Mouse (Mus musculus): ENCODE measurements around the gene Faim.

Gene Faim

GRCm38 (mm10) chr9:98974898-98975297 lies 11.3 kb upstream of the Faim start:
- no peak for DNase-seq (ENCODE audit: low spot score)

GRCm38 (mm10) chr9:98976081-98976480 lies 10.1 kb upstream of the Faim start:
- no peak for DNase-seq (ENCODE audit: low spot score)

- no peak for DNase-seq (ENCODE audit: low spot score)
These were observed 9.7 kb upstream of the Faim start for GRCm38 (mm10) chr9:98976520-98976919.

GRCm38 (mm10) chr9:98979431-98980416 lies 6.4 kb upstream of the Faim start:
- peak; percentile 74 for DNase-seq (ENCODE audit: low spot score)

- DNase-seq (ENCODE audit: low spot score): no peak
These were observed 413 bp downstream of the Faim start for GRCm38 (mm10) chr9:98986476-98987096.

GRCm38 (mm10) chr9:98987131-98987530 lies 958 bp downstream of the Faim start:
- DNase-seq (ENCODE audit: low spot score): no peak

- DNase-seq (ENCODE audit: low spot score): no peak
These were observed 7.9 kb downstream of the Faim start for GRCm38 (mm10) chr9:98994103-98994502.

GRCm38 (mm10) chr9:98999881-99000339 lies 13.7 kb downstream of the Faim start:
- no peak for DNase-seq (ENCODE audit: low spot score)

- DNase-seq (ENCODE audit: low spot score): no peak
These were observed 15.2 kb downstream of the Faim start for GRCm38 (mm10) chr9:99001326-99001725.

GRCm38 (mm10) chr9:99009069-99009897 lies 23.1 kb downstream of the Faim start:
- no peak for DNase-seq (ENCODE audit: low spot score)

- no peak for DNase-seq (ENCODE audit: low spot score)
These were observed 23.7 kb downstream of the Faim start for GRCm38 (mm10) chr9:99009898-99010199.

- no peak for DNase-seq (ENCODE audit: low spot score)
These were observed 30.1 kb downstream of the Faim start for GRCm38 (mm10) chr9:99016301-99016700.

GRCm38 (mm10) chr9:99016759-99017158 lies 30.6 kb downstream of the Faim start:
- DNase-seq (ENCODE audit: low spot score): no peak

GRCm38 (mm10) chr9:99017679-99018078 lies 31.5 kb downstream of the Faim start:
- DNase-seq (ENCODE audit: low spot score): no peak

GRCm38 (mm10) chr9:99021166-99021565 lies 35.0 kb downstream of the Faim start:
- no peak for DNase-seq (ENCODE audit: low spot score)

- DNase-seq (ENCODE audit: low spot score): no peak
These were observed 35.6 kb downstream of the Faim start for GRCm38 (mm10) chr9:99021751-99022150.

- DNase-seq (ENCODE audit: low spot score): no peak
These were observed 45.9 kb downstream of the Faim start for GRCm38 (mm10) chr9:99032031-99032430.

- no peak for DNase-seq (ENCODE audit: low spot score)
These were observed 47.9 kb downstream of the Faim start for GRCm38 (mm10) chr9:99034111-99034510.

- DNase-seq (ENCODE audit: low spot score): no peak
These were observed 49.4 kb downstream of the Faim start, which contains the start of gene Gm1123 for GRCm38 (mm10) chr9:99035575-99035974. Gene Gm1123 (minus strand): TSS chr9:99035715.

- DNase-seq (ENCODE audit: low spot score): no peak
These were observed 55.8 kb downstream of the Faim start for GRCm38 (mm10) chr9:99041994-99042393.

GRCm38 (mm10) chr9:99042641-99043040 lies 56.5 kb downstream of the Faim start:
- no peak for DNase-seq (ENCODE audit: low spot score)

- DNase-seq (ENCODE audit: low spot score): no peak
These were observed 58.6 kb downstream of the Faim start for GRCm38 (mm10) chr9:99044761-99045160.

Measured in yolk sac, embryonic 10.5 days (tissue).